In genomic region chr10:67484091-67484745, GRCm38 (mm10) we compare ENCODE assay signal across 23 mouse cellular contexts. TPM values are rescaled to one million over a fixed set of nuclear protein-coding genes. Genes with fewer than 3 reads are reported as not detected.
A peak's percentile ranks its signal among the peaks of the same experiment; 100 is the strongest.
DNase-seq lines count a peak whose midpoint lies in the region; ATAC-seq and TF ChIP-seq lines count a peak whose summit lies in the region.
"Had no signal": no experiment of that assay in that cellular context is flagged by ENCODE, and none has a peak within 500 bp of the region (broad histone marks: within the 10 kb centered on the region; RNA-seq: fewer than 3 reads in every experiment).

No protein-coding gene starts in this region.

- H3K4me1 ChIP-seq in lung, adult 2 months (ENCODE audit: control insufficient read depth, insufficient read depth, low read length), result no peaks in the 10 kb centered on the region
- H3K4me1 ChIP-seq: embryonic facial prominence, embryonic 10.5 days; embryonic facial prominence, embryonic 12.5 days; forebrain, embryonic 13.5 days had no signal

- no peak for TF ChIP-seq POLR2A in lung, adult 2 months (IDR thresholded peaks at IDR 0.05; ENCODE audit: borderline replicate concordance, extremely low read depth, low read depth, low read length)

- peak; percentile 17 for DNase-seq in CD4-positive helper T cell, adult 2 months (ENCODE audit: low read depth, low spot score)
- DNase-seq in splenic B cell, adult 2 months (ENCODE audit: low read depth, low spot score), result peak; percentile 13
- no peak for DNase-seq in lung, adult 2 months
- no peak for DNase-seq in cerebellum, postnatal 36 days
- DNase-seq in ovary, adult 18-20 months (ENCODE audit: low spot score), result no peak
- no peak for DNase-seq in cerebellum, postnatal 10 days
- DNase-seq: adrenal gland, adult 2 months; adrenal gland, postnatal 10 days; adrenal gland, postnatal 25 days; cerebellum, adult 11 months; cerebellum, adult 18-20 months; cerebellum, adult 8-10 months; cerebellum, adult 9-11 months; forebrain, postnatal 0 days had no signal

- H3K27me3 ChIP-seq in splenic B cell, adult 2 months (ENCODE audit: control insufficient read depth, insufficient read depth, low read length, poor library complexity, severe bottlenecking), result no peaks in the 10 kb centered on the region
- H3K27me3 ChIP-seq: embryonic facial prominence, embryonic 12.5 days; forebrain, embryonic 15.5 days; Patski had no signal

- H3K36me3 ChIP-seq in splenic B cell, adult 2 months (ENCODE audit: control insufficient read depth, insufficient read depth, low read length, poor library complexity, severe bottlenecking), result no peaks in the 10 kb centered on the region
- H3K36me3 ChIP-seq: embryonic facial prominence, embryonic 10.5 days; embryonic facial prominence, embryonic 12.5 days; forebrain, embryonic 15.5 days; G1E had no signal

- 84% methylated on average over 3 of the region's 3 CpGs for WGBS in lung, adult 2 months

- TF ChIP-seq CTCF in lung, adult 2 months (IDR thresholded peaks at IDR 0.05; ENCODE audit: insufficient read depth, low read length), result no peak

- no peak overlapping the region for H3K4me3 ChIP-seq in lung, adult 2 months (replicated peaks; ENCODE audit: extremely low read depth, low read depth, low read length)
- H3K4me3 ChIP-seq: embryonic facial prominence, embryonic 10.5 days; embryonic facial prominence, embryonic 12.5 days; forebrain, embryonic 13.5 days; forebrain, embryonic 15.5 days had no signal

- ATAC-seq in granulocyte monocyte progenitor cell, adult 5-6 weeks (replicated peaks; ENCODE audit: poor library complexity, severe bottlenecking), result peak; percentile 65
- peak; percentile 43; the same call in 1 of the 2 replicates for ATAC-seq in megakaryocyte, adult 5-6 weeks (ENCODE audit: poor library complexity, severe bottlenecking)
- ATAC-seq: forebrain, embryonic 13.5 days; forebrain, embryonic 15.5 days; forebrain, postnatal 0 days; Patski had no signal

RNA-seq across cellular contexts. Expression of gene Egr2, which starts 51.1 kb away (rescaled TPM):
- total RNA-seq in granulocyte monocyte progenitor cell, adult 5-6 weeks (2014; fragmentation: Nextera tagmentation), result not detected in 2 replicates
- 0.72 and 3.1 TPM in 2 replicates for total RNA-seq in granulocyte monocyte progenitor cell, adult 5-6 weeks (2017)
- 1.0 and 1.2 TPM in 2 replicates for total RNA-seq in megakaryocyte, adult 5-6 weeks (2015)
- 1.4 and 13.3 TPM in 2 replicates for total RNA-seq in megakaryocyte, adult 5-6 weeks (2017)
- polyA plus RNA-seq in lung, adult 2 months (2012; rRNA removed), result 12.8 and 13.1 TPM in 2 replicates
- polyA plus RNA-seq: forebrain, embryonic 11.5 days had no signal

Comparison
In these comparisons a context has a peak if more than half of its experiments do, and no peak if none do; other contexts are left out.
1. DNase-seq: peak in CD4-positive helper T cell, adult 2 months (single experiment) and splenic B cell, adult 2 months (single experiment); none in lung, adult 2 months (single experiment), cerebellum, postnatal 36 days (0 of 2), ovary, adult 18-20 months (single experiment) and cerebellum, postnatal 10 days (0 of 2).